18 mouse cellular contexts compared by ENCODE assay signal in genomic region chr10:25526156-25526555, GRCm38 (mm10). TPM values are rescaled to one million over a fixed set of nuclear protein-coding genes. Genes with fewer than 3 reads are reported as not detected.
"Had no signal": no experiment of that assay in that cellular context is flagged by ENCODE, and none has a peak within 500 bp of the region (broad histone marks: within the 10 kb centered on the region; RNA-seq: fewer than 3 reads in every experiment).

No protein-coding gene starts in this region.

- H3K27ac ChIP-seq: kidney, postnatal 0 days; limb, embryonic 12.5 days; liver, embryonic 15.5 days; neural tube, embryonic 12.5 days had no signal

- H3K9me3 ChIP-seq: limb, embryonic 12.5 days; liver, embryonic 15.5 days; neural tube, embryonic 12.5 days had no signal

- H3K9ac ChIP-seq: limb, embryonic 12.5 days; liver, embryonic 15.5 days; lung, embryonic 14.5 days; neural tube, embryonic 12.5 days had no signal

- H3K27me3 ChIP-seq: limb, embryonic 12.5 days; liver, embryonic 15.5 days; neural tube, embryonic 12.5 days had no signal

- DNase-seq: kidney, adult 9 months; kidney, postnatal 36 days; layer of hippocampus, adult 9-11 months; layer of hippocampus, postnatal 36 days; lung, embryonic 14.5 days; lung, postnatal 14 days; midbrain, embryonic 14.5 days; right cerebral cortex, postnatal 14 days; thymus, adult 18-20 months had no signal

- H3K4me3 ChIP-seq: limb, embryonic 12.5 days; liver, embryonic 15.5 days; neural tube, embryonic 12.5 days had no signal

- H3K4me1 ChIP-seq: limb, embryonic 12.5 days; liver, embryonic 15.5 days; neural tube, embryonic 12.5 days had no signal

- H3K36me3 ChIP-seq: neural tube, embryonic 12.5 days had no signal

RNA-seq across cellular contexts. Expression of gene Smlr1, which starts 9.9 kb away (rescaled TPM):
- total RNA-seq: layer of hippocampus, adult 18-20 months; layer of hippocampus, postnatal 36 days; left cerebral cortex, adult 8-10 months; left cerebral cortex, postnatal 25 days; megakaryocyte-erythroid progenitor cell, adult 5-6 weeks; neutrophil, adult 5-6 weeks had no signal
- polyA plus RNA-seq: limb, embryonic 12.5 days; lung, embryonic 14.5 days; midbrain, embryonic 14.5 days; neural tube, embryonic 12.5 days had no signal
